Mouse (Mus musculus): ENCODE measurements at regions not wholly inside any gene's neighbourhood (a gene's known extent, or its start where the extent isn't known, plus 50 kb on each side); places are given as distances from the start of the nearest gene placed in this dataset.

DNA sequence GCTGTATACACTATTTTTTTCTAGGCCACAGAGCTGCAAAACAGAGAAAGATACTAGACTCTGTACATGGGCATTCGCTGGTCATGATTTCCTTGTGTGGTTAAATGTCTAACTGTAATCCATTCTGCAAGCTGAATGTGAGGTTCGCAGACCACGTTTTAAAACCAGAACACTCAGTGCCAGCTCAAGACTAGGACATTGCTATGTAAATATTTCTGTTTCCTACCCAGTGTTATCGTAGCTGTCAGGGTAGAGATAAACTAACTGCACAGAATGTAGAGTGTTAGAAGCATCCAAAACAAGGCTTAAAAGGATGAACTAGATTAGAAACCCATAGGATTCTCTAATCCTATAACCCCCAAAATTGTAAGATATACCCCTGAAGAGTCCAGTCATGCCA is 494.1 kb upstream of the Map3k7 start:
- TF ChIP-seq CTCF (IDR thresholded peaks at IDR 0.05; ENCODE audit: low read depth) (no peak), EP300 (optimal IDR thresholded peaks at IDR 0.05) (no peak)
